Mouse (Mus musculus) MEL (cell line): ENCODE results near the gene Cd48. TPM values are rescaled to one million over a fixed set of nuclear protein-coding genes. Genes with fewer than 3 reads are reported as not detected.

ENCODE experiments used
- DNase-seq: peaks from one replicate; pipeline ENCODE4 v3.0.0; 2011; ENCODE audit warnings: low read depth, low spot score
- H3K27ac ChIP-seq: 2 replicates; pipeline ENCODE4 v1.5.1; 2012; ENCODE audit warnings: low read depth, mild to moderate bottlenecking, control low read depth, low read length, moderate library complexity; ENCODE audit not compliant: control insufficient read depth
- H3K27me3 ChIP-seq, 2 experiments: fragments of 150-350 bp in 1 of 2; sonication (generic) in 1 of 2; 2 replicates each; pipeline ENCODE4 v1.6.1; 2012; ENCODE audit warnings: low read length in 2 of 2, mild to moderate bottlenecking in 2 of 2, improper control_type of control experiment in 1 of 2, moderate library complexity in 1 of 2; ENCODE audit not compliant: insufficient read depth in 2 of 2, control insufficient read depth in 1 of 2
- H3K36me3 ChIP-seq, 2 experiments: 2 replicates each; pipeline ENCODE4 v1.6.1; 2012 to 2014; ENCODE audit warnings: low read length in 2 of 2, improper control_type of control experiment in 1 of 2, inconsistent platforms in 1 of 2, mild to moderate bottlenecking in 1 of 2; ENCODE audit not compliant: insufficient read depth in 2 of 2, control insufficient read depth in 1 of 2
- H3K4me1 ChIP-seq, 2 experiments: fragments of 150-350 bp in 1 of 2; sonication (generic) in 1 of 2; 2 replicates each; pipeline ENCODE4 v1.6.1; 2012; ENCODE audit warnings: low read length in 2 of 2, improper control_type of control experiment in 1 of 2, mild to moderate bottlenecking in 1 of 2; ENCODE audit not compliant: insufficient read depth in 2 of 2, control insufficient read depth in 1 of 2
- H3K4me3 ChIP-seq, 2 experiments: fragments of 150-350 bp in 1 of 2; sonication (generic) in 1 of 2; 2 replicates each; pipeline ENCODE4 v1.5.1; 2012; ENCODE audit warnings: low read depth in 2 of 2, low read length in 2 of 2, mild to moderate bottlenecking in 2 of 2, moderate library complexity in 2 of 2, control low read depth in 1 of 2, improper control_type of control experiment in 1 of 2; ENCODE audit not compliant: control insufficient read depth in 1 of 2, insufficient read depth in 1 of 2
- H3K79me2 ChIP-seq: 2 replicates; pipeline ENCODE4 v1.6.1; 2012; ENCODE audit warnings: mild to moderate bottlenecking, low read length, moderate library complexity; ENCODE audit not compliant: control insufficient read depth, poor library complexity, insufficient read depth
- H3K9ac ChIP-seq: 2 replicates; pipeline ENCODE4 v1.6.1; 2012; ENCODE audit warnings: low read depth, mild to moderate bottlenecking, control low read depth, low read length, moderate library complexity; ENCODE audit not compliant: control insufficient read depth, poor library complexity, severe bottlenecking
- H3K9me3 ChIP-seq: fragments of 150-350 bp; sonication (generic); replicated peaks from 2 replicates; pipeline ENCODE4 v1.6.1; 2012; ENCODE audit warnings: mild to moderate bottlenecking, low read length, improper control_type of control experiment, moderate library complexity; ENCODE audit not compliant: insufficient read depth
- BHLHE40 ChIP-seq: IDR thresholded peaks from 2 replicates; pipeline ENCODE4 v1.6.1; 2012; ENCODE audit warnings: low read depth, mild to moderate bottlenecking, inconsistent platforms, low read length, improper control_type of control experiment, borderline replicate concordance
- CTCF ChIP-seq, 3 experiments: IDR thresholded peaks in 2 of 3; conservative IDR thresholded peaks in 1 of 3; 2 replicates each; pipeline ENCODE4 v1.5.1; 2011 to 2012; ENCODE audit warnings: low read length in 3 of 3, low read depth in 2 of 3, mild to moderate bottlenecking in 2 of 3, improper control_type of control experiment in 1 of 3, inconsistent platforms in 1 of 3, mixed read lengths in 1 of 3, moderate library complexity in 1 of 3; ENCODE audit not compliant: control insufficient read depth in 1 of 3, insufficient read depth in 1 of 3, poor library complexity in 1 of 3, severe bottlenecking in 1 of 3
- E2F4 ChIP-seq: IDR thresholded peaks from 2 replicates; pipeline ENCODE4 v1.6.1; 2011; ENCODE audit warnings: low read depth, low read length, improper control_type of control experiment, borderline replicate concordance
- EP300 ChIP-seq, 2 experiments: IDR thresholded peaks; 2 replicates each; pipeline ENCODE4 v1.6.1; 2011; ENCODE audit warnings: improper control_type of control experiment in 2 of 2, low read length in 2 of 2, low read depth in 1 of 2, mild to moderate bottlenecking in 1 of 2
- GATA1 ChIP-seq: IDR thresholded peaks from 2 replicates; pipeline ENCODE4 v1.6.1; 2011; ENCODE audit warnings: low read depth, low read length, improper control_type of control experiment
- HCFC1 ChIP-seq: IDR thresholded peaks from 2 replicates; pipeline ENCODE4 v1.6.1; 2012; ENCODE audit warnings: low read depth, mild to moderate bottlenecking, inconsistent platforms, low read length, improper control_type of control experiment, moderate library complexity
- JUND ChIP-seq: IDR thresholded peaks from 2 replicates; pipeline ENCODE4 v1.6.1; 2011; ENCODE audit warnings: low read depth, mild to moderate bottlenecking, improper control_type of control experiment, low read length
- KAT2A ChIP-seq: conservative IDR thresholded peaks from 2 replicates; pipeline ENCODE4 v1.6.1; 2012; ENCODE audit warnings: low read depth, low read length, improper control_type of control experiment, inconsistent platforms
- MAX ChIP-seq: IDR thresholded peaks from 2 replicates; pipeline ENCODE4 v1.6.1; 2011; ENCODE audit warnings: low read length, improper control_type of control experiment
- MXI1 ChIP-seq: IDR thresholded peaks from 2 replicates; pipeline ENCODE4 v1.6.1; 2011; ENCODE audit warnings: mild to moderate bottlenecking, low read depth, low read length, improper control_type of control experiment
- MYC ChIP-seq: IDR thresholded peaks from 2 replicates; pipeline ENCODE4 v1.6.1; 2011; ENCODE audit warnings: low read depth, mild to moderate bottlenecking, low read length, improper control_type of control experiment, moderate library complexity
- NELFE ChIP-seq: IDR thresholded peaks from 2 replicates; pipeline ENCODE4 v1.6.1; 2011; ENCODE audit warnings: low read depth, low read length, improper control_type of control experiment
- POLR2A ChIP-seq, 2 experiments: IDR thresholded peaks; 2 replicates each; pipeline ENCODE4 v1.6.1; 2011 to 2012; ENCODE audit warnings: low read length in 2 of 2, mild to moderate bottlenecking in 2 of 2, control low read depth in 1 of 2, improper control_type of control experiment in 1 of 2, low read depth in 1 of 2, moderate library complexity in 1 of 2; ENCODE audit not compliant: control insufficient read depth in 1 of 2, insufficient read depth in 1 of 2, poor library complexity in 1 of 2
- RCOR1 ChIP-seq: IDR thresholded peaks from 2 replicates; pipeline ENCODE4 v1.6.1; 2012; ENCODE audit warnings: low read depth, mild to moderate bottlenecking, inconsistent platforms, low read length, improper control_type of control experiment
- TAL1 ChIP-seq: IDR thresholded peaks from 2 replicates; pipeline ENCODE4 v1.6.1; 2012; ENCODE audit warnings: mild to moderate bottlenecking, inconsistent platforms, low read length, moderate library complexity, mixed read lengths
- TCF12 ChIP-seq: IDR thresholded peaks from 2 replicates; pipeline ENCODE4 v1.6.1; 2014; ENCODE audit warnings: low read depth, mild to moderate bottlenecking, inconsistent platforms, low read length, improper control_type of control experiment, moderate library complexity
- UBTF ChIP-seq: IDR thresholded peaks from 2 replicates; pipeline ENCODE4 v1.6.1; 2012; ENCODE audit warnings: low read depth, mild to moderate bottlenecking, inconsistent platforms, low read length, improper control_type of control experiment, moderate library complexity, borderline replicate concordance; ENCODE audit not compliant: insufficient read depth
- USF1 ChIP-seq: IDR thresholded peaks from 2 replicates; pipeline ENCODE4 v1.6.1; 2014; ENCODE audit warnings: low read depth, mild to moderate bottlenecking, inconsistent platforms, low read length, improper control_type of control experiment, moderate library complexity
- ZC3H11A ChIP-seq: IDR thresholded peaks from 2 replicates; pipeline ENCODE4 v1.6.1; 2012; ENCODE audit warnings: low read depth, mild to moderate bottlenecking, inconsistent platforms, low read length, improper control_type of control experiment
- polyA plus RNA-seq, 2 experiments: library from polyadenylated mRNA; stranded (reverse) in 1 of 2; unstranded in 1 of 2; fragments of >175 nt in 1 of 2; fragments of >200 nt in 1 of 2; gene quantifications; 2 replicates each; pipeline versions ENCODE4 v1.2.1 to v1.2.4; 2012; ENCODE audit warnings: low replicate concordance in 2 of 2, low read depth in 1 of 2; ENCODE audit not compliant: insufficient read length in 2 of 2, insufficient read depth in 1 of 2, missing spikeins in 1 of 2
- total RNA-seq: library from RNA; depleted of rRNA; stranded (reverse); fragments of 300-350 nt; gene quantifications from 2 replicates; pipeline ENCODE4 v1.2.3, GENCODE M21; 2012

The Cd48 gene
- total and polyA plus RNA-seq, 3 experiments: 64.6 to 84.6 TPM; not detected in 1

DNA sequence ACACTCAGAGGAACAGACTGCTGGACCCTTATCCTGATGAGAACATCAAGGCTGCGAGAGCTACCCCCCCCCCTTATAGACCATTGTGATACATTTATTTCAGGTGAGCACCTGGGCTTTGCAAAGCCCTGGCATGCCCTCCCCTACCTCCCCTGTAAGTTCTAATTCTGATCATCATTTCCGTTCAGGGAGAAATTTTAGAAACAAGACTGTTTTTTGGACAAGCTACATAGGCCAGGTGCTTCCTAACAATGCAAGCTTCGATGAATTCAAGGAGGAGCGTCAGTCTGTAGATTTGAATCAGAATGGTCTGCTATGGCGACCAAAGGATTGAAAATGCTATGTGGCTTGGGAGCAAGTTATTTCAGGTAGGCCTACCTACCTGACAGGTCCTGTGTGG, 34.1 kb upstream of the Cd48 start:
- no peak for DNase-seq
- H3K4me1 ChIP-seq: peaks cover 4 to 7% of the 10 kb centered on the region in 2 experiments; a peak in 3 of 4 replicates
- H3K9ac ChIP-seq: no peak overlapping the region
- H3K9me3 ChIP-seq: no peaks in the 10 kb centered on the region
- H3K27ac ChIP-seq: no peak overlapping the region
- H3K27me3 ChIP-seq: no peaks in the 10 kb centered on the region
- H3K79me2 ChIP-seq: no peaks in the 10 kb centered on the region
- H3K4me3 ChIP-seq: no peak overlapping the region
- TF ChIP-seq POLR2A (IDR thresholded peaks at IDR 0.05; ENCODE audit: control insufficient read depth in 1 of 2, insufficient read depth in 1 of 2, low read depth in 1 of 2, low read length in 2 of 2, poor library complexity in 1 of 2): no peak
- no peak for TF ChIP-seq USF1
- TF ChIP-seq GATA1: no peak
- no peak for TF ChIP-seq RCOR1
- TF ChIP-seq KAT2A: no peak
- no peak for TF ChIP-seq ZC3H11A
- TF ChIP-seq E2F4: no peak
- TF ChIP-seq MAX: no peak
- TF ChIP-seq NELFE: no peak
- TF ChIP-seq TAL1: no peak
- TF ChIP-seq BHLHE40: no peak
- no peak for TF ChIP-seq MYC
- TF ChIP-seq EP300 (IDR thresholded peaks at IDR 0.05; ENCODE audit: low read depth in 1 of 2, low read length in 2 of 2): no peak
- TF ChIP-seq HCFC1: no peak
- H3K36me3 ChIP-seq: peaks cover 0 to 8% of the 10 kb centered on the region in 2 experiments; a peak in 2 of 4 replicates

DNA sequence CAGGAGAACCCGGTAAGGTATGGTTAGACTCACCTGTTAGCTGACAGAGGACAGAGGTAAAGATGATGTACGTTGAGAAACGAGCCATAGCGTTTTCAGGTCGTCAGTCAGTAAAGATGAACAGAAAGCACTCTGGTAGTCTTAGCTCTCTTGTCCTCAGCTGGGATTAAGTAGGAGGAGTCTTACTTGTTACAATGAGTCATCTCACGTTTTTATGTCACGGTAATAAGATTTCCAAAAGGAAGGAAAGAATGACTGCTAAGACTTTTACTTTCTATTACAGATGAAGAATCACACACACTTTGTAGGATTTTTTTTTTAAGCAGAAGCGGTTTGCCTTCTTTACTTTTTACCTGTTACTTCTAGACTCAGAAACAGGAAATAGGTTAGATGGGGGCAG, 33.0 kb upstream of the Cd48 start:
- H3K27ac ChIP-seq: no peak overlapping the region
- TF ChIP-seq GATA1 (no peak), NELFE (no peak), MXI1 (no peak), CTCF (IDR thresholded peaks at IDR 0.05 in 2 of 3, conservative IDR thresholded peaks at IDR 0.05 in 1 of 3; ENCODE audit: control insufficient read depth in 1 of 3, insufficient read depth in 1 of 3, low read depth in 2 of 3, low read length in 3 of 3, poor library complexity in 1 of 3, severe bottlenecking in 1 of 3) (no peak), UBTF (no peak), HCFC1 (no peak), BHLHE40 (no peak), JUND (no peak), MYC (no peak), TCF12 (no peak)
- H3K4me3 ChIP-seq: no peak overlapping the region
- H3K9me3 ChIP-seq: no peaks in the 10 kb centered on the region
- peaks cover 0 to 4% of the 10 kb centered on the region in 2 experiments; a peak in 2 of 4 replicates for H3K36me3 ChIP-seq
- H3K79me2 ChIP-seq: no peaks in the 10 kb centered on the region
- no peak for DNase-seq
- H3K9ac ChIP-seq: no peak overlapping the region
- peaks cover 4% of the 10 kb centered on the region in 2 experiments; a peak in 3 of 4 replicates for H3K4me1 ChIP-seq
- H3K27me3 ChIP-seq: no peaks in the 10 kb centered on the region
